Mouse (Mus musculus) stomach, embryonic 15.5 days (tissue): ENCODE data around the gene Tulp4. TPM values are rescaled to one million over a fixed set of nuclear protein-coding genes. Genes with fewer than 3 reads are reported as not detected.

Source experiments
- ATAC-seq: fragments of 200-750 bp; cut with Nextera tagmentation; 2 replicates; pipeline ENCODE4 v1.8.0; 2017; ENCODE audit warnings: low read depth, moderate number of reproducible peaks, moderate TSS enrichment; ENCODE audit not compliant: insufficient read depth, low FRiP score
- H3K27ac ChIP-seq: fragments of 300-500 bp; sonication (generic); 2 replicates; pipeline ENCODE4 v1.5.1; 2015; ENCODE audit warnings: mild to moderate bottlenecking, inconsistent platforms
- H3K27me3 ChIP-seq: fragments of 300-500 bp; sonication (generic); replicated peaks from 2 replicates; pipeline ENCODE4 v1.6.1; 2015; ENCODE audit warnings: inconsistent platforms
- H3K36me3 ChIP-seq: fragments of 300-500 bp; sonication (generic); 2 replicates; pipeline ENCODE4 v1.6.1; 2015; ENCODE audit warnings: inconsistent platforms
- H3K4me1 ChIP-seq: fragments of 300-500 bp; sonication (generic); 2 replicates; pipeline ENCODE4 v1.6.1; 2015; ENCODE audit warnings: inconsistent platforms
- H3K4me2 ChIP-seq: fragments of 300-500 bp; sonication (generic); 2 replicates; pipeline ENCODE4 v1.6.1; 2015; ENCODE audit warnings: mild to moderate bottlenecking, inconsistent platforms
- H3K4me3 ChIP-seq: fragments of 300-500 bp; sonication (generic); replicated peaks from 2 replicates; pipeline ENCODE4 v1.5.1; 2015; ENCODE audit warnings: inconsistent platforms
- H3K9ac ChIP-seq: fragments of 300-500 bp; sonication (generic); 2 replicates; pipeline ENCODE4 v1.6.1; 2015; ENCODE audit warnings: inconsistent platforms
- H3K9me3 ChIP-seq: fragments of 300-500 bp; sonication (generic); 2 replicates; pipeline ENCODE4 v1.6.1; 2016; ENCODE audit warnings: inconsistent platforms
- WGBS: fragments of 180-500 bp; shearing (Covaris S2); methylation state at CpG from one replicate; pipeline ENCODE4 v1.1.7; 2015; 5-methylcytosine and 5-hydroxymethylcytosine counted together
- polyA plus RNA-seq: library from polyadenylated mRNA; unstranded; fragments of >200 nt; fragmentation: Nextera tagmentation; extraction: Ambion mirVana; gene quantifications from 2 replicates; pipeline ENCODE4 v1.2.1, GENCODE M21; 2015

Tulp4 gene
- polyA plus RNA-seq, 1 experiment from 2014 or later = 114 TPM

DNA sequence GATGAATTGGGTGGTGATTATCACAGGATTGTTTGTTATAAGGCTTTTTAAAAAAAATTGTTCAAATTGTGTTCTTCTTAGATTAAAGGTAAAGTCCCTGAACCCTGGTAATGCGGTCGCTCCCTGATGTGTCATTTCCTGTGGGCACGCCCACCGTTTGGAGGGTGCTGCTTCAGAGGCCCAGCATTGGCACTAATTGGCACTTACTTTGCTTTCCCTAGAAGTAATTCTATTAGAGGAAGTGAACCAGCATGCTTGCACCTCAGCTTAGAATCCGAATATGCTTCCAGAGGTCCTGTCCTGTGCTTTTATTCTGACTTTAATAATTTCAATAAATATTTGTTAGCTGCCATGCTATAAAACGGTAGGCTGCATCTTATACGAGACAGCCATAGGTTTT lies 66.2 kb downstream of the Tulp4 start:
- Histone ChIP-seq H3K9ac (no peak overlapping the region), H3K4me2 (no peak overlapping the region), H3K27me3 (no peaks in the 10 kb centered on the region), H3K4me3 (no peak overlapping the region), H3K9me3 (no peaks in the 10 kb centered on the region), H3K36me3 (no peaks in the 10 kb centered on the region), H3K4me1 (peaks cover 6% of the 10 kb centered on the region), H3K27ac (peak overlapping the region; percentile 28; the same call in 1 of the 2 replicates)
- 67% methylated on average over 7 of the region's 7 CpGs for WGBS
- no peak for ATAC-seq

DNA sequence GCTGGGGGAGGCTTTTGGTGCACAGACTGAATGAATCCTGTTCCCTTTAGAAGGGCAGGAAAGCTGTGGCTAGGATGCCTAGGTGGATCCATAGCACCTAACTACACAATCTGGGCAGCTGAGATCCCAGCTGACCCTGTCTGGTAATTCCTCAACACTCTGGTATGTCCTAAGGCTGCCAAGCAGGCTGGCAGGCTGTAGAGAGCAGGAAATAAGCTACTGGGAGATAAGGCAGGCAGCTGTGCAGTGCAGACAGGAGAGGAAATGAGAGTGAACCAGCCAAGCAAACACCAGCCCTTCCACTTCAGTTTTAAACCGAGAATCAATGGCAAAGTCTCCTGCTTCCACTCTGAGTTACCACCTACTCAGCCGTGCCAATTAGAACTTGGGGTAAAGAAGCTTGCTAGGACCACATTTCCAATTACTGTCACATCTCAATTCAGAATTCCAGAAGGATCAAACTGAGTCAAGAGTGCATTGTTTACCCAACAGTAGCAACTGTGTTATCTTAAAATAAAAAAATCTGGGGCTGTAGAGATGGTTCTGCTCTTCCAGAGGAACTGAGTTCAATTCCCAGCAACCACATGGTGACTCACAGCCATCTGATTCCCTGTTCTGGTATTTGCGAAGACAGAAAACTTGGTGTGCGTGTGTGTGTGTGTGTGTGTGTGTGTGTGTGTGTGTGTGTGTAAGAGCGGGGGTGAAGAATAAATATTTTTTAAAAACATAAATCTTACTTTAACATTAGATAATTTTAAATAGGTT lies 66.9 kb downstream of the Tulp4 start:
- H3K9ac ChIP-seq = no peak overlapping the region

DNA sequence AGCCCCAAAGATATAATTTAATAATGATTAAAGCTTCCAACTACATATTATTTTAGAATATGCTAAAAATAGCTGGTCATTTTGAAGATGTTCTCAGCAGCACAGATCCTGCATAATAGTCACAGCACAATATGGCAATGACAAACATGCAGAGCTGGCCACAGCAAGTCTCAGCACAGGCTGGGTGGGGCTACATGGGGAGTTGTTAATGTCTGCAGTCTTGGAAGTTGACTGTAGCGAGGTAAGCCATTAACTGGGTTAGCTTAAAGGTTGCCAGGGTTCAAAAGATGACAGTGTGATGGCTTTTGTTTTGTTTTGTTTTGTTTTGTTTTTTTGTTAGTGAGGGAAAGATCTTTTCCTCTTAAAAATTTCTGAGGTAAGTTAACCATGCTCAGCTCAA lies 68.3 kb downstream of the Tulp4 start:
- 70% methylated on average over 1 of the region's 1 CpGs for WGBS
- H3K9me3 ChIP-seq = no peaks in the 10 kb centered on the region
- no peak overlapping the region for H3K27ac ChIP-seq
- H3K4me3 ChIP-seq = no peak overlapping the region
- ATAC-seq = no peak
- no peaks in the 10 kb centered on the region for H3K36me3 ChIP-seq
- no peak overlapping the region for H3K9ac ChIP-seq
- no peaks in the 10 kb centered on the region for H3K27me3 ChIP-seq
- H3K4me2 ChIP-seq = no peak overlapping the region
- peaks cover 6% of the 10 kb centered on the region for H3K4me1 ChIP-seq

More for the DNA sequence above, 66.9 kb downstream of the Tulp4 start:
- no peaks in the 10 kb centered on the region for H3K27me3 ChIP-seq
- H3K9me3 ChIP-seq = no peaks in the 10 kb centered on the region
- WGBS = 56% methylated on average over 5 of the region's 5 CpGs
- H3K4me2 ChIP-seq = no peak overlapping the region
- peaks cover 6% of the 10 kb centered on the region for H3K4me1 ChIP-seq
- ATAC-seq = peak; percentile 88
- H3K4me3 ChIP-seq = no peak overlapping the region
- peak overlapping the region; percentile 28; the same call in 1 of the 2 replicates for H3K27ac ChIP-seq
- H3K36me3 ChIP-seq = no peaks in the 10 kb centered on the region

DNA sequence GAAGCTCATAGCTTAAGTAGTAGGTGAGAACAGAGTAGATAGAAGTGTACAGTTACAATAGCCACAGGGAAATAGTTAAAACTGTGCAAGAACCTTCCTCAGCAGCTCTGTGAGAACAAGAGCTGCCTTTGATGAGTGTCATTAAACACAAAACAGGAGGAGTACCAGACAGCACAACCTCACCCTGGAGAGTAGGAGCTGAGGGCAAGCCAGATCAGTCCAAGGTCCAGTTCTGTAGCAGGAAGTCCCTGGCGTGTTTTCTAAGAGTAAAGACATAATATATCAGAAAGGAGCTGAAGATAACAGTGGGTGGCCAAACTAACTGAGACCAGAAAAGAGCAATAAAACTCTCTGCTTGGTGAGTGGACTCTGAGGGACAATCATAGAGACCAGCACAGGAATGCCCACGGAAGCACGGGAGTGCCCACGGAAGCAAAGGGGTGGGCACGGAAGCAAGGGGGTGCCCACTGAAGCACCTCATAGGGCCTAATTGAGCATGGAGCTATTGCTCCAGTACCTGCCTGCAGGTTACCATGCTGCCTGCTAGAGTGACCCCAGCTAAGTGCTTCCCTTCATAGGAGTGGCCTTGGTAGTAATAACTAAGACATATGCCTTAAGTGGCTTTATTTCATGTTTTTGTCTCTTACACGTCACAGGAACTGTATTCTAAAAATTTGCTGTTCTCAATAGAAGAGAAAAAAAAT lies 72.5 kb downstream of the Tulp4 start:
- 77% methylated on average over 6 of the region's 6 CpGs for WGBS
- H3K4me2 ChIP-seq = no peak overlapping the region
- no peaks in the 10 kb centered on the region; the same call in 1 of the 2 replicates for H3K36me3 ChIP-seq
- no peak overlapping the region for H3K27ac ChIP-seq
- no peak overlapping the region for H3K4me3 ChIP-seq
- no peak overlapping the region for H3K9ac ChIP-seq
- no peaks in the 10 kb centered on the region for H3K4me1 ChIP-seq
- H3K27me3 ChIP-seq = no peaks in the 10 kb centered on the region
- peak; percentile 47; the same call in 1 of the 2 replicates for ATAC-seq
- no peaks in the 10 kb centered on the region for H3K9me3 ChIP-seq

DNA sequence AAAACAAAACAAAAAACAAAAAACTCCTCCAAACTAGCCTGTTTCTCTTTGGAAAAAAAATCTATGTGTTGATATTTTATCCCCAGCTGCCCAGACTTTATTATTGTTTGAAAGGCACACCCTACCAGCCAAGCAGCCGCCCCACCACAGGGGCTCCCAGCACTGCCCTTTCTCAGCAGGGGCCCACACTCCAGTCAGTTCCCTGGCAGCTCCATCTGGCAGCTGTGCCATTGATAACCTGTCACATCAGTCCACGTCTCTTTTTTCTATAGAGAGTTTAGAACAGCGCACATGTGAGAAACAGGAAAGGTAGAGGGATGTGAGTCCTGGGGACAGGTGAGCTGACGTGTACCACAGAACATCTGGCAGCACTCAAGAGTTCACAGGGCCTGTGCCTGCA lies 73.2 kb downstream of the Tulp4 start:
- no peak overlapping the region for H3K4me3 ChIP-seq
- no peak overlapping the region for H3K4me2 ChIP-seq
- 0 out of 2 replicates have a peak overlapping the region, but pooled peaks have one; percentile 13 for H3K27ac ChIP-seq
- H3K9ac ChIP-seq = no peak overlapping the region
- ATAC-seq = no peak
- no peaks in the 10 kb centered on the region for H3K4me1 ChIP-seq
- H3K36me3 ChIP-seq = no peaks in the 10 kb centered on the region; the same call in 1 of the 2 replicates
- H3K9me3 ChIP-seq = no peaks in the 10 kb centered on the region
- 62% methylated on average over 4 of the region's 4 CpGs for WGBS
- no peaks in the 10 kb centered on the region for H3K27me3 ChIP-seq

DNA sequence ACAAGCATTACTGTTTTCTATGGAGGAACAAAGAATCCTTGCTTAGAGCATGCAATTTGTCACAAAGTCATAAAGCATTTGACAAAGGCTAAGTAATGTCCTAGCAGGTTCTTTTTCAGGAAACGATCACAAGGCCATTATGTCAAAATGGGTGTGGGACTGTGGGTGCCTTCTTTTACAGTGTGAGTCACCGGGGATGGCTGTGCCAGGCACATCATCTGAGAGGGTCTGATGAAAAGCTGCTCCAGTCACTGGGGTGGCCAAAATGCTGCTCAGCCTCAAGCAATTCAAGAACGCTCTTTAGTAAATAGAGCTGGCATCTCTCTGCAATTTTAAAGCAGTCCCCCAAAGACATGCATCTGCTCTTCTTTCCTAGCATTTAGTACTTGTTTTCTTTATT lies 74.2 kb downstream of the Tulp4 start:
- Histone ChIP-seq H3K9ac (no peak overlapping the region), H3K4me3 (no peak overlapping the region), H3K4me1 (no peaks in the 10 kb centered on the region), H3K27me3 (no peaks in the 10 kb centered on the region), H3K36me3 (no peaks in the 10 kb centered on the region; the same call in 1 of the 2 replicates), H3K9me3 (no peaks in the 10 kb centered on the region), H3K4me2 (no peak overlapping the region), H3K27ac (no peak overlapping the region)
- no peak for ATAC-seq
- 63% methylated on average over 3 of the region's 3 CpGs for WGBS

DNA sequence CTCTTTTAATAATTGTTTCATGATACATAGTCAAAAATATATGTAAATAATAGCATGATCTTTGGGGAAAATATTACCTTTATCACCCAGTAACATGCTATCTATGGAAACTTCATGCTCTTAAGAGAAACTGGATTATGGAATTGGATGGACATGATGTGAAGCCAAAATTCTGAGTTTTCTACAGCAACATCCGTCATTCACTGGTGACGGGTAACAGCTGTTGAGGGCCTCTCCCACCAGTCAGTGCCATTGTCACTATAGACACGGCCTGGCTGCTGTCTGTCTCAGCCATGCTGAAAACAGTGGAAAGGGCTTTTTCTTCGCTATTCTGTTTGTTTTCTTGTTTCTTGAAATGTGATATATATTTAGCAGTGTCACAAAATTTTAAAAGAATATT lies 76.5 kb downstream of the Tulp4 start:
- H3K9me3 ChIP-seq = no peaks in the 10 kb centered on the region
- H3K4me2 ChIP-seq = no peak overlapping the region
- no peak for ATAC-seq
- no peak overlapping the region for H3K4me3 ChIP-seq
- H3K4me1 ChIP-seq = no peaks in the 10 kb centered on the region
- H3K36me3 ChIP-seq = peaks cover 10% of the 10 kb centered on the region
- WGBS = 63% methylated on average over 4 of the region's 4 CpGs
- no peak overlapping the region for H3K9ac ChIP-seq
- no peaks in the 10 kb centered on the region for H3K27me3 ChIP-seq
- H3K27ac ChIP-seq = no peak overlapping the region

DNA sequence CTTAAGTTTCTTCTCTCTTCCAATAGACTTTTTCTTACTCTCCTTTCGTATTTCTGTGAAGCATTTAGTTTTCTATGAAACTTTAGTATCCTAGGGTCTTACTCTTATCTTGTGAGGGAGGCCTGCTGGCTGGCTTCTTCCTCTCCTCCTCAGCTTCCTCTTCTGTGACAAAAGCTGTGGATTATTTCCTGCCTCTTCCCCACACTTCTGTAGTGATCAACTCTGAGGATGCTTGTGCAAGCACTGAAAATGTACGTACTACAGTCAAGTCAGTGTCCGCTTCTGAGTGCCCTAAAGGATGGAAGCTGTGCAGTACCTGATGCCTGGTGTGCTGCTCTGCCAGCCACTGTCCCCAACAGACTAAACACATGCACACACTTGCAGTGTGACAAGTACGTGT lies 80.4 kb downstream of the Tulp4 start:
- Histone ChIP-seq H3K9me3 (no peaks in the 10 kb centered on the region), H3K4me1 (no peaks in the 10 kb centered on the region), H3K4me2 (no peak overlapping the region), H3K27me3 (no peaks in the 10 kb centered on the region), H3K9ac (no peak overlapping the region), H3K36me3 (peaks cover 10% of the 10 kb centered on the region), H3K4me3 (no peak overlapping the region), H3K27ac (no peak overlapping the region)
- ATAC-seq = no peak
- WGBS = 86% methylated on average over 4 of the region's 4 CpGs

DNA sequence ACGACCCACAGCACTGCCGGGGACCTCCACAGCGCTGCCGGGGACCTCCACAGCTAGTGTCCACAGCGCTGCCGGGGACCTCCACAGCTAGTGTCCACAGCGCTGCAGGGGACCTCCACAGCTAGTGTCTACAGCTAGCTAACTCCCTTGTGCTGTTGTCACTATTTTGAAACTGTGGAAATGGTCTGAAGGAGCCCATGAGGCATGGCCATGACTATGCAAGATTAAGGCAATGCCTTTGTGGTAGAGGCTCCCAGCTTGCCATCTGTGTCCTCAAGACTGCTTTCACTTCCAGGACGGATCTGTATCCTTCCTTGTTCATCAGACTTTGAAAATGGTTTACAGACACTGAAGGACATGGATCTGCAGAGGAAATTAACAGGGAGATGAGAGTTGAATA lies 80.9 kb downstream of the Tulp4 start:
- Histone ChIP-seq H3K27me3 (no peaks in the 10 kb centered on the region), H3K4me3 (no peak overlapping the region), H3K9ac (no peak overlapping the region), H3K27ac (no peak overlapping the region), H3K4me1 (no peaks in the 10 kb centered on the region), H3K4me2 (no peak overlapping the region), H3K36me3 (peaks cover 10% of the 10 kb centered on the region), H3K9me3 (no peaks in the 10 kb centered on the region)
- 93% methylated on average over 8 of the region's 8 CpGs for WGBS
- ATAC-seq = no peak

DNA sequence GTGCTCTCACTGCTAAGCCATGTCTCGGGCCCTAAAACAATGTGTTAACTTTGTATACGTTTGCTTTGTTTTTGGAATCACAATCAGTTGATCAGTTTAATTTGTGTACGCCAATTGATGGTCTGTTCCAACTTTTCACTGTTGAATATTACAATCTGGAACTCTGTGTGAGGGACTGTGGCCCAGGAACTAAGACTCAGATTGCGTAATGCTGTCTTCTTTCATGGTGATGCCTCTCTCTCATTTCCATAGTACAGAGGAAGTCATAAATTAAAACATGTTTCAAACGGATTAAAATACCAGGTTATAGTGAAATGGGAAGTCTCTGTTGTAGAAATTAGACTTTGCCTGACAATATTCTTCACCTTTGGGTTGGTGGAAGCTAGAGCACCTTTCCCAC lies 83.0 kb downstream of the Tulp4 start:
- ATAC-seq = no peak
- no peak overlapping the region for H3K9ac ChIP-seq

DNA sequence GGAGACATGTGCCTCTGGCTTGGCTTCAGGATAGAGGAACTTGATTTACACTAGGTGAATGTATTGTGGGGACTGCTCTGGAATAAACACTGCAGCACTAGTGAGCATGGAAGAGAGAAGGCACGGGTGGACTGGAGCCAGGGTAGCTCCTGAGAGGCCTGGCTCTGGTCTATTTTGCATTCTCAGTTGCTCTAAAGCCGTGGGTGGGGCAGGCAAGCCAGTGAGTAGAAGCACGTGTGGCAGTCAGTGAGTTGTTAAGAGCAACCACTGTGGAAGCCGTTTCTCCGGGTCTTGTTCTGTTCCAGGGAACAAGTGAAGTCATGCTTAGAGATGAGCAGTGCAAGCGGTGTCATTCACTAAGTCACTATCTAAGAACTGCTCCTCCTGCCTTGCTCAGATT lies 86.0 kb downstream of the Tulp4 start:
- H3K4me1 ChIP-seq = no peaks in the 10 kb centered on the region
- H3K9ac ChIP-seq = no peak overlapping the region
- H3K36me3 ChIP-seq = peaks cover 9% of the 10 kb centered on the region
- WGBS = 80% methylated on average over 6 of the region's 6 CpGs
- no peak overlapping the region for H3K27ac ChIP-seq
- no peak overlapping the region for H3K4me3 ChIP-seq
- no peaks in the 10 kb centered on the region for H3K27me3 ChIP-seq
- H3K9me3 ChIP-seq = no peaks in the 10 kb centered on the region
- no peak overlapping the region for H3K4me2 ChIP-seq
- ATAC-seq = no peak

More for the DNA sequence above, 83.0 kb downstream of the Tulp4 start:
- H3K4me1 ChIP-seq = no peaks in the 10 kb centered on the region
- no peaks in the 10 kb centered on the region for H3K9me3 ChIP-seq
- H3K27ac ChIP-seq = no peak overlapping the region
- H3K36me3 ChIP-seq = peaks cover 10% of the 10 kb centered on the region
- no peak overlapping the region for H3K4me2 ChIP-seq
- 81% methylated on average over 5 of the region's 5 CpGs for WGBS
- H3K27me3 ChIP-seq = no peaks in the 10 kb centered on the region
- no peak overlapping the region for H3K4me3 ChIP-seq

DNA sequence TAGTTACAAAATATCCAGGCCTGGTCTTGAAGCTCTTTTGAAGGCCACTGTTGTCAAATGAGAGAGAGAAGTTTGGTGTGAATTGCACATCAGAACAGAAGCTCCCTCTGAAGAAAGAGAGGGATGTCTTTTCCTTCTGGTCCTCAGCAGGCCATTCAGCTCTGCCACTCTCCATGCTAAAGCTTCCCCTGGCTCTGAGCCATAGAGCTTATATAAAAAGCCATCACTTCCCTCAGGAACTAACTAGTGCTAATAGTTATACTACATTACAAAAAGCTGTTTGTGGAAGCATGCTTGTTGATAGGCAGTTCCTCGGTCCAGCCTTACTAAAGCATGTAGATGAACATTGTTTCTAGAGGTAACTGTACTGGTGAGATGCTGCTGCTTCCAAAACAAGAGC lies 89.2 kb downstream of the Tulp4 start:
- Histone ChIP-seq H3K9me3 (no peaks in the 10 kb centered on the region), H3K27me3 (no peaks in the 10 kb centered on the region), H3K4me1 (no peaks in the 10 kb centered on the region), H3K4me3 (no peak overlapping the region), H3K36me3 (0 out of 2 replicates have a peak, but pooled peaks cover 4% of the 10 kb centered on the region), H3K4me2 (no peak overlapping the region), H3K9ac (no peak overlapping the region), H3K27ac (no peak overlapping the region)
- WGBS = 88% methylated on average over 1 of the region's 1 CpGs
- ATAC-seq = no peak
